Mouse (Mus musculus): ENCODE measurements around the gene Zfp740.

DNA sequence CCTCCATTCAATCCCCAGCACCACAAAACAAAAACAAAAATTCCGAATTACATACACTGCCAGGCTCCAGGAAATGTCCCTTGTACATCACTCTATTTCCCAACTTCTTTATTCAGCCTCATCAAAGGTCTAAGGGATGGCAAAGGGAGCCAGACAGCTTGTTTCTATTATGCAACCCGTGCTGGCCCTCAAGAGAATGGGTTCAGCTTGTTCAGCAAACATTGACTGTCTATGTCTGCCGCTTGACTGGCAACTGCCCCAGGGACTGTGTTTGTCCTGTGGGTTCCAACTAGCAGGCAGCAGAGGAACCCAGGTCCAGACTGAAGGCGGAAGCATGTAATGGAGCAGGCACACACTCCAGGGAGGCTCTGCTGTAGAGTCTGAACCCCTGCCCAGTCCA, 4.2 kb upstream of the Zfp740 start:
- TF ChIP-seq POLR2A (IDR thresholded peaks at IDR 0.05; ENCODE audit: control insufficient read depth, extremely low read depth, insufficient read depth, low read length, poor library complexity) (no peak), CTCF (IDR thresholded peaks at IDR 0.05; ENCODE audit: borderline replicate concordance, control insufficient read depth, extremely low read depth, insufficient read depth, low read length, poor library complexity) (no peak)

Data from thymus, adult 2 months (tissue).